Mouse (Mus musculus): ENCODE measurements at regions not wholly inside any gene's neighbourhood (a gene's known extent, or its start where the extent isn't known, plus 50 kb on each side); places are given as distances from the start of the nearest gene placed in this dataset.

- no peak for TF ChIP-seq CTCF (IDR thresholded peaks at IDR 0.05; ENCODE audit: insufficient read depth, low read length)
- no peak for TF ChIP-seq POLR2A (IDR thresholded peaks at IDR 0.05; ENCODE audit: borderline replicate concordance, extremely low read depth, low read depth, low read length)
Measured at GRCm38 (mm10) chr1:35986666-35987065, 81.5 kb upstream of the Hs6st1 start.

Data from lung, adult 2 months (tissue).